Mouse (Mus musculus): ENCODE data around the gene Mest. TPM values are rescaled to one million over a fixed set of nuclear protein-coding genes. Genes with fewer than 3 reads are reported as not detected.

Mest gene
- polyA plus RNA-seq, 1 experiment from 2014 or later: 3,213 TPM

DNA sequence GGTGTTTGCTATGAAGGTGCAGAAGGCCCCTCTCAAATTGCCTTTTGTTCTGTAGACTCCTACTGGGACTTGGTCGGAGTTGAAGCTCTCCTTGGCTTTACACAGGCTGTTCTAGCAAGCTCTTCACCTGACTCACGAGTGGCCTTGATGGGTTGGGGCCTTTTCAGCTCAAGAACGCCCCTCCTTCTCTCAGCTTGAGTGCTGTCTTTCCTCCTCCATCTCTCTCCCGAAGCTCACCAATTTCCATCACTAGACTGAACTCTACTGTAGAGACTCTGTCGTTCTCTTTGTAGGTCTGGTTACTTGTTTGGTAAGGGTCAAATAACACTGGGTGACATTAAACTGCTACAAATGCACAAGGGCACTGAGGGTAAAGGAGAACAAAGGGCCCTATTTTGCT, 30.5 kb upstream of the Mest start:
- Histone ChIP-seq H3K9me3 (no peaks in the 10 kb centered on the region), H3K36me3 (no peaks in the 10 kb centered on the region), H3K4me1 (peaks cover 23% of the 10 kb centered on the region), H3K4me3 (peak overlapping the region; percentile 68), H3K27ac (peak overlapping the region; percentile 99), H3K27me3 (ENCODE audit: insufficient read depth, poor library complexity, severe bottlenecking) (no peaks in the 10 kb centered on the region)
- DNase-seq (ENCODE audit: low spot score): no peak
- WGBS: 81% methylated on average over 5 of the region's 5 CpGs

DNA sequence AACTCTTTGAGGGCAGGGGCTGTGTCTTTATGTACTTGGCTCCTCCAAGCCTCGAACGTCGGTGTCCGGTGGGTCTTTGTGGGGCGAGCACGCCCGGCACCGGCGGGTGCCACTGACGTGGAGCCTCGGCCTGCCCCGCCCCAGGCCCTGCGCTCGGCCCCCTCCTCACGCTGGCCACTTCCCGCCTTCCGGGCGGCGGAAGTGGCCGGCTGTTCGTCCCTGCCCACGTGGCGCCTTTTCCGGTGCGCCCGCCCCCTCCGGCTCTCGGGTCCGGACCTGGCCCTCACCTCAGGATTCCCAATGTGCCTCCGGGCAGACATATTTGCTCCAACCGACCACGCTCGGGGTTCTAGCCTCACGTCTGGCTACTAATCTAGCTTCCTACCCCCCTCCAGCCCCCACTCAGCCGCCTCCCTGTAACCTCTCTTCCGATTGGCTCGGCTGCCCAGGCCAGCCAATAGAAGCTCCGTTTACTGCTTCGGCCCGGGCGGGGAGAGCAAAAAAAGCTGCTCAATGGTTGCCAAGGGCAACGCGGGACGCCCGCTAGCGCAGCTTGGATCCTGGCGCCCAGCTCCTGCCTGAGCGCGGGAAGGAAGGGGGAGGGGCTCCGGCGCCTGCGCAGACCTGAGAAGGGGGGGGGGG, 29.9 kb upstream of the Mest start, which contains the start of gene Cep41:
TSS of gene Cep41 (minus strand) at position 400 of the 642 bp plus-strand sequence.
- Histone ChIP-seq H3K4me1 (peaks cover 24% of the 10 kb centered on the region), H3K27ac (peak within 1 kb of the TSS; percentile 99), H3K36me3 (no peaks in the 10 kb centered on the region), H3K27me3 (ENCODE audit: insufficient read depth, poor library complexity, severe bottlenecking) (no peaks in the 10 kb centered on the region), H3K9me3 (no peaks in the 10 kb centered on the region), H3K4me3 (peak within 1 kb of the TSS; percentile 68)
- WGBS: 1% methylated on average over 49 of the region's 52 CpGs
- peak; percentile 97 for DNase-seq (ENCODE audit: low spot score)

DNA sequence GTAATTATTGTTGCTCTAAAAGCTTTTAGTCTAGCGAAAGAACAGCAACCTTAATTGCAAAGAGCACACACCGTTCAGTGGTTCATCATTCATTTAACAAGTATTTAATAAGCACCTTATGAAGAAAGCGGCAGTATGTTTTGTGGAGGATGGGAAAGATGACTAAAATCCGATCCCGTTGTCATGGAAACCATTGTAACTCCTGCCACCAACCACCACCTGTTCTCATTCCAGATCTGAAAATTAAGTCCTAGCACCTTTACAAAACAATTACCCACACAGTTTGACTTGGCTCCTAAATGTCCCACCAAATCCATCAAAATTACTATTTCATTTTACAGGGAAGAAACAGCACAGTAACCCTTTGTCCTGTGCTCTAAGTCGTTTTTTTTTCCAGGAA, 29.1 kb upstream of the Mest start:
- 45% methylated on average over 6 of the region's 6 CpGs for WGBS
- DNase-seq (ENCODE audit: low spot score): no peak
- peak overlapping the region; percentile 99 for H3K27ac ChIP-seq

DNA sequence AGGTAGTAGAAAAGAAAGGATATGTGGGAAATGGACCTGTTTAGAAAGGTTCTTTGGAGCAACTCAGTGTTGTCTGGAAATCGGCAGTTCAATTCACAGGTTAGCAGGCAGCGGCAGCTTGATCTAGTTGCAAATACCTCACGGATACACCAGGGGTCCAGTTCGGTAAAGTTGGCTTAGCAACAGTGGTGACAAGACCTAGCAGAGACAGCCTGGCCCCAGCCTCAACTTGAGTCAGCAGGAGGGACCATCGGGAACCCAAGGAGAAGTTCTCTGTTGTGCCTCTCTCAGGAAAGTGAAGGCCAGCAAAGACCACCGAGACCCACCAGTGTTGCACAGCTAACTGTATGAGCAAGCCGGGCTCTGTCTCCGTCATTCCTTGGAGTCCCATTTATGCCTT, 28.2 kb upstream of the Mest start:
- Histone ChIP-seq H3K9me3 (no peaks in the 10 kb centered on the region), H3K4me3 (no peak overlapping the region), H3K27me3 (ENCODE audit: insufficient read depth, poor library complexity, severe bottlenecking) (no peaks in the 10 kb centered on the region), H3K36me3 (no peaks in the 10 kb centered on the region), H3K27ac (peak overlapping the region; percentile 23), H3K4me1 (peaks cover 25% of the 10 kb centered on the region)
- 73% methylated on average over 8 of the region's 8 CpGs for WGBS
- DNase-seq (ENCODE audit: low spot score): peak; percentile 60

More for the DNA sequence above, 29.1 kb upstream of the Mest start:
- Histone ChIP-seq H3K4me1 (peaks cover 24% of the 10 kb centered on the region), H3K9me3 (no peaks in the 10 kb centered on the region), H3K27me3 (ENCODE audit: insufficient read depth, poor library complexity, severe bottlenecking) (no peaks in the 10 kb centered on the region), H3K4me3 (peak overlapping the region; percentile 68), H3K36me3 (no peaks in the 10 kb centered on the region)

DNA sequence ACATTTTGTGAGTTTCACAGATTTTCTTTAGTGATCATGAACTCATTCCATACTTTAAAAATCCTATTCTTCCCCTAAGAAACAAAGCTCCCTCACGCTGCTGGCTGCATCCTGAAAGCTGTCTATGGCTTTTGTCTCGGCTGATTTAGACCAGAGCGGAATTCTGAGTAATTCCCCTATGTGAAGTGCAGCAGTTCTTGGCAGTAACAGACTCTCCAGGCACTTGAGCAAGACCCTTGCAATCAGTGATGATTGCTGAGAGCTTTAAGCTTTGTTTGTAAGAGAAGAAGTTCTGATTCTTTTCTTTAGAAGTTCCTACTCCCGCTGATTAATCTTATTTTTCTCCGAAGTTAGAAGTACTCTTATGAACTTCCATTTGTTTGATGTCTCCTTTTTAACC, 25.9 kb upstream of the Mest start:
- no peaks in the 10 kb centered on the region for H3K27me3 ChIP-seq (ENCODE audit: insufficient read depth, poor library complexity, severe bottlenecking)
- H3K9me3 ChIP-seq: no peaks in the 10 kb centered on the region
- H3K4me1 ChIP-seq: peaks cover 31% of the 10 kb centered on the region
- no peak overlapping the region for H3K4me3 ChIP-seq
- DNase-seq (ENCODE audit: low spot score): no peak
- no peaks in the 10 kb centered on the region for H3K36me3 ChIP-seq
- H3K27ac ChIP-seq: peak overlapping the region; percentile 78; the same call in 1 of the 2 replicates
- WGBS: 26% methylated on average over 5 of the region's 5 CpGs

DNA sequence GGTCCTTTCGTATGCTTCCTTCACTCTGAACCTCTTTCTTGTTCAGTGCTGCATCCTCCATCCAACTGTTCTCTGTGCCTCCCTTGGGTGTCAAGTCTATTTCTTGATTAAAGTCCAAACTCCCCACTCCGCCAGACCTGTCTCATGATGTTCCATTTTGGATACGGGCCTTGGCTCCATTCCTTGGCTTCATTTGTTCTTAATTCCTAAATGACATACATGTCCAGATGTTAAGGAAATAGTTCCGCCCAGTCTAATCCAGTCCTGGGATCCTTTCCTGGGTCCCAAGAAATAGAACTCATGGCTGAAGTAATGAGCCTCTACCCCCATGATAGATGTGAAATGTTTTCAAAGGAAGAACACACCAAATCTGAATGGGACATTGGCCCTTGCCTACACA, 25.3 kb upstream of the Mest start:
- H3K4me3 ChIP-seq: no peak overlapping the region
- 90% methylated on average over 4 of the region's 4 CpGs for WGBS
- no peaks in the 10 kb centered on the region for H3K27me3 ChIP-seq (ENCODE audit: insufficient read depth, poor library complexity, severe bottlenecking)
- DNase-seq (ENCODE audit: low spot score): no peak
- H3K9me3 ChIP-seq: no peaks in the 10 kb centered on the region
- H3K36me3 ChIP-seq: no peaks in the 10 kb centered on the region
- H3K4me1 ChIP-seq: peaks cover 29% of the 10 kb centered on the region
- peak overlapping the region; percentile 78; the same call in 1 of the 2 replicates for H3K27ac ChIP-seq

DNA sequence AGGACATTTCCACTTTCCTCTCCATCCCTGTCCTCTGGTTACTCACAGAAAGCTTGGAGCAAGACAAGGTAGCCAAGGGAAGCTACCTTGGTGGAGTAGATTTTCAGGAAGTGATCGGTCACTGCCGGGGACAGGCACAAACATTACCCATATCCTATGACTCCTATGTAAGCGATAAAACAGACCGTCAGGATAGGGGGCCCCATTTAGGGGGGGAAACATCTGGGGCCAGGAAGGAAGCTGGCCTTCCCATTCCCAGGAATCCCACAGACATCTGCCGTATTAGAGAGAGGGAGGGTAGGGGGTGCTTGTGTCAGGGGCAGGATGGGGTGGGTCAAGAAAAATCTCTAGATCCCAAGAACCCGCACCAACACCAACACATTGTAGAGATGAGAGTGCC, 23.2 kb upstream of the Mest start:
- Histone ChIP-seq H3K4me3 (no peak overlapping the region), H3K36me3 (no peaks in the 10 kb centered on the region), H3K4me1 (peaks cover 30% of the 10 kb centered on the region), H3K27ac (peak overlapping the region; percentile 85), H3K27me3 (ENCODE audit: insufficient read depth, poor library complexity, severe bottlenecking) (no peaks in the 10 kb centered on the region), H3K9me3 (no peaks in the 10 kb centered on the region)
- no peak for DNase-seq (ENCODE audit: low spot score)
- 54% methylated on average over 6 of the region's 6 CpGs for WGBS

DNA sequence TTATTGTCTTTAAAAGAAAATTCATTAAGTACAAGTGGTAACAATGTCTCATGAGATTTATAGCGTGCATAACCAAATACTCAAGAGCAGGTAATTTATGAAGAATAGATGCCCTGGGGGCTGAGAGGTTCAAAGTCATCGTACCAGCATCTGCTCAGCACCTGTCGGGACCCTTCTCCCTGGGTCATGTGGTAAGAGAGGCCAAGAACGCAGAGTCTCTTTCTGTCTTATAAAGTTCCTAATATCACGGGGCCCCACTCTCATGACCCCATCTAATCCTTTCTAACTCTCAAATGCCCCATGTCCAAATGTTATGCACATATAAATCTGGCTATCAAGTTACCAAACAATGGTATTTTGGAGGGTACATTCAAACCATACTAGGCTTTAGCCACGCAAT, 20.5 kb upstream of the Mest start:
- 81% methylated on average over 6 of the region's 6 CpGs for WGBS
- H3K36me3 ChIP-seq: no peaks in the 10 kb centered on the region
- H3K4me1 ChIP-seq: peaks cover 25% of the 10 kb centered on the region
- H3K9me3 ChIP-seq: no peaks in the 10 kb centered on the region
- H3K27me3 ChIP-seq (ENCODE audit: insufficient read depth, poor library complexity, severe bottlenecking): no peaks in the 10 kb centered on the region
- peak overlapping the region; percentile 72 for H3K27ac ChIP-seq
- no peak overlapping the region for H3K4me3 ChIP-seq
- no peak for DNase-seq (ENCODE audit: low spot score)

DNA sequence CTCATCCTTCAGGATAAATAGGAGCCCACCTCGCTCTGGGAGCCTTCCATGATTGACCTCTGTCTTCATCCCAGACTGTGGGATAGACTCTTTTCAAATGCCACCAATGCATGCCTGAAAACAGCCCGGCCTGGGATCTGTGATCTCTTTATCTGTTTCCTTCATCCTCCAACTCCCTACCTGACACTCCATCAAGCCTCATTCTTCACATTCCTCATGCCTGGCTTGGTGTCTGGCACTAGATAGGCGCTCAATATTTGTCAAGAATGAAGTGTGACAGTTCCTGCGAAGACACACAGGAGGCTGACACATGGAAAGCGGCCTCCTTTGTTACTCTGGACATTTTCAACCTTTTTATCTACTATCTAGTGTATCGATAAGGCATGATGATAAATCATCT, 19.9 kb upstream of the Mest start:
- Histone ChIP-seq H3K36me3 (no peaks in the 10 kb centered on the region), H3K27me3 (ENCODE audit: insufficient read depth, poor library complexity, severe bottlenecking) (no peaks in the 10 kb centered on the region), H3K9me3 (no peaks in the 10 kb centered on the region), H3K27ac (peak overlapping the region; percentile 72), H3K4me3 (no peak overlapping the region), H3K4me1 (peaks cover 24% of the 10 kb centered on the region)
- peak; percentile 76 for DNase-seq (ENCODE audit: low spot score)
- WGBS: 28% methylated on average over 6 of the region's 6 CpGs

DNA sequence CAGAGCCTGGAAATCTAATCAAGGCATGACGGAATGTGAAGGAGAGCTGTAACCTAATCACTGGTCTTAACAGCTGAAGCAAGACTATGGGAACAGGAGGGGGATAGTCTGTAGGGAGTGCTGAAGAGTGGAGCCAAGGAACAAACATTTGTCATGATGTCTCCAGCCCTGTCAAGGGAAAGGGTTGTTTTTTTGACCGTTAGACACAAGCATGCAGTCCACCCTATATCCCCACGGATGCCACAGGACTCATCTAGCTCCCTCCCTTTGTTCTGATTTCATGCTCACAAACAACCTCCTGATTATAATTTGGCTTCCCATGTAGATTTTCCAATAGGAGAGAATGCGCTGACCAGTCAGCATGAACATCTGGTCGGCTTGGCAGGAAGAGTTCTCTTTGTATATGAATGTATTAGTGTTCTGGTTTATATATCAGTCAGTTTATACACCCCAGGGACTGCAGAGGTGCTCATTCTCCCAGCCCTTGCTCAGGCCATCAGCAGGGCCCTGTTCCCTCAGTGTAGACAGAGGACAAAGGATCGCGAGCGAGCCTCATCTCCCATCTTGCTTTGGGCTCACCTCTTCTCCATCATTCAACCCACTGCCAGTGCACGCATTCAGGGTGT, 19.3 kb upstream of the Mest start:
- no peak overlapping the region for H3K4me3 ChIP-seq
- no peaks in the 10 kb centered on the region for H3K27me3 ChIP-seq (ENCODE audit: insufficient read depth, poor library complexity, severe bottlenecking)
- peak overlapping the region; percentile 83 for H3K27ac ChIP-seq
- peak; percentile 72 for DNase-seq (ENCODE audit: low spot score)
- H3K9me3 ChIP-seq: no peaks in the 10 kb centered on the region
- peaks cover 24% of the 10 kb centered on the region for H3K4me1 ChIP-seq
- 67% methylated on average over 9 of the region's 9 CpGs for WGBS
- H3K36me3 ChIP-seq: no peaks in the 10 kb centered on the region

DNA sequence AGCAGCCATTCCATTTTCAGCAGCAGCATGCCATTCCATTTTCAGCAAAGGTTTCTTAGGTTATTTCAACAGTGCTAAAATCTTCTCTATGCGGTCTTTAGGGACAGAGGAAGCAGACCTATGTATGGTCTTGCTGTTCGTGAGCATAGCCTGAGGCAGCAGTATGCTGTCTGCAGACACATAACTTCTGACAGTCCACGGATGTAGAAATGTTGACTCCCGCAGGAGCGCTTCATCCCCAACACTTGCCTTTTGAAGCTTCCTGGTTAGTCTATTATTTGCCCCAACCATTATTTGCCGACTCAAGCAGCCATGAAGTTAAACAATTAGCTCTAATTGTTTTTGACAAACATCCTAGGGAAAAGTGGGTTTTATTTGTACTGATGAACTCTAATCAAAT, 14.2 kb upstream of the Mest start:
- DNase-seq (ENCODE audit: low spot score): no peak
- H3K9me3 ChIP-seq: no peaks in the 10 kb centered on the region
- H3K27ac ChIP-seq: peak overlapping the region; percentile 70
- no peak overlapping the region for H3K4me3 ChIP-seq
- no peaks in the 10 kb centered on the region for H3K36me3 ChIP-seq
- 76% methylated on average over 6 of the region's 6 CpGs for whole genome bisulfite sequencing
- peaks cover 25% of the 10 kb centered on the region for H3K4me1 ChIP-seq
- no peaks in the 10 kb centered on the region for H3K27me3 ChIP-seq (ENCODE audit: insufficient read depth, poor library complexity, severe bottlenecking)

DNA sequence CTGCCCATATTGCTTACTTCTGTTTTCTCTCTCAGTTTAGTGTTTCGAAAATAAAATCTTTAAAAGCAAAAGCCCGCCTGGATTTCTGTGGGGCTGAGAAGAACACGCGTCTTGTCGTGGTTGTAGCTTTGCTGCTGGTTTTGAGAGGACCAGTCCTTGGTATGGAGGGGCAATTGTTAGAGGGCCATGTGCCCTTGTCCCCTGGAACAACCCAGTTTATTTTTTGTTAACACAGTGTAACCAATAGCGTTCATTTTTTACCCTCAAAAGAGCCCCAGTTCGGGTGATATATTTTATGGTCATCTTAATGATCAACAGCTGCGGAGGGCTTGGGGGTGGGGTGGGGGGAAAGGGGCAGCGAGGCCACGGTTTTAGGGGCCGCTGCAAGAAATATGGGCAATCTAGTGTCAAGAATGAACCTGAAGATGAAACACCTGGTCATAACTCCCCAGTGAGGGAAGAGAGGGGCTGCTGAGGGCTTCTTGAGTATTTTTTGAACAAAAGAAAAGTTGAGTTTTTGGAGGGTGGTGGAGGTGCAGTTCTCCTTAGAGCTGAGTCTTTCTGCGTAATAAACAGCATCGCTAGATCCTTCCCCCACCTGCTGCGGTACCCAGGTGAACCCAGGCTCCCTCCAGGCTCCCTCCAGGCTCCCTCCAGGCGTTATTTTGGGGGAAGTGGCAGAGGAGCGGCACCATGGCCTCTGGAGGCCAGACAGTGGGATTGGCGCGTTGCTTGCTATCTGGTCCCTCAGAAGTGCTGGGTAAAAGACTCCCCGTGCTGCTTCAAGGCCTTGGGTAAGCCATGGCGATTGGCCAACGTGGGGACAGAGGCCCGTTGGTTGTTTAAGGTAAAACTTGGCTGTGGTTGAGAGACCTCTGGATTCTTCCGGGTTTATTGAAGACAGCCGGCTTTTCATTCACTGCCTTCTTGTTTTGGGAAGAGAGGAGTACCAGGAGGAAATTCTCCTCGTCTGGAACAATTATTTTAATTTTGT, 12.7 kb upstream of the Mest start:
- Histone ChIP-seq H3K27ac (peak overlapping the region; percentile 83), H3K4me3 (no peak overlapping the region), H3K36me3 (no peaks in the 10 kb centered on the region), H3K4me1 (peaks cover 22% of the 10 kb centered on the region), H3K9me3 (no peaks in the 10 kb centered on the region), H3K27me3 (ENCODE audit: insufficient read depth, poor library complexity, severe bottlenecking) (no peaks in the 10 kb centered on the region)
- WGBS: 54% methylated on average over 25 of the region's 25 CpGs
- DNase-seq (ENCODE audit: low spot score): no peak

DNA sequence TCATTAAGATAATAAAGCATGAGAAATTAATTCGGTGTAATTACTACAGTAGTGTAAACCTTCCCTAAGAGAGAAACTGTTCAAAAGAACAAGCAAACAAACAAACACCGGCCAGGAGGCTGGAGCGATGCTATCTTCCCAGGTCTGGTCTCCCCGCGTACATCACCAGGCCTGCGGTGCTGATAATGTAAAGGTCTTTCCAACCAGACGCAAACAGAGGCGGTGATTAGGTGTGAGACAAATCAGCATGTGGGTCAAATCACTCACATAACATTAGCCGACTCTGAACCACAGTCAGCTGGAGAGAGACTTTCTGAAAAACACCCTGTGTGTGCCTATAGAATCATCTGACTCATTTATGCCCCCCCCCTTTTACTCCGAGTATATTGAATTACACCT, 12.0 kb upstream of the Mest start:
- Histone ChIP-seq H3K27me3 (ENCODE audit: insufficient read depth, poor library complexity, severe bottlenecking) (no peaks in the 10 kb centered on the region), H3K4me3 (no peak overlapping the region), H3K27ac (peak overlapping the region; percentile 83), H3K9me3 (no peaks in the 10 kb centered on the region), H3K4me1 (peaks cover 22% of the 10 kb centered on the region), H3K36me3 (no peaks in the 10 kb centered on the region)
- 20% methylated on average over 10 of the region's 10 CpGs for WGBS
- DNase-seq (ENCODE audit: low spot score): no peak
